8 mouse cellular contexts compared by ENCODE assay signal in genomic region chr4:124741376-124742343, GRCm38 (mm10). TPM values are rescaled to one million over a fixed set of nuclear protein-coding genes. Genes with fewer than 3 reads are reported as not detected.
DNase-seq lines count a peak whose midpoint lies in the region; ATAC-seq lines count a peak whose summit lies in the region.

TSS of gene Inpp5b (plus strand) at chr4:124741850.

- 14% methylated on average over 25 of the region's 25 CpGs for WGBS in intestine, embryonic 14.5 days

- peak within 1 kb of the TSS; percentile 44 for H3K9ac ChIP-seq in intestine, embryonic 14.5 days (ENCODE audit: low read length)

- no peaks in the 10 kb centered on the region for H3K27me3 ChIP-seq in intestine, embryonic 14.5 days (replicated peaks; ENCODE audit: control insufficient read depth, insufficient read depth, low read length)

- H3K4me2 ChIP-seq in intestine, embryonic 14.5 days (ENCODE audit: low read length), result peak within 1 kb of the TSS; percentile 68

- no peaks in the 10 kb centered on the region for H3K9me3 ChIP-seq in intestine, embryonic 14.5 days (ENCODE audit: control insufficient read depth, low read length)

- H3K4me1 ChIP-seq in intestine, embryonic 14.5 days (replicated peaks; ENCODE audit: control insufficient read depth, insufficient read depth, low read length), result 0 out of 2 replicates have a peak, but pooled peaks cover 2% of the 10 kb centered on the region

- peak within 1 kb of the TSS; percentile 68 for H3K4me3 ChIP-seq in intestine, embryonic 14.5 days (ENCODE audit: low read depth, low read length)

- DNase-seq in adrenal gland, adult 8-10 months, result peak; percentile 75
- DNase-seq in embryo, embryonic 11.5 days (ENCODE audit: low read depth, low spot score), result peak; percentile 57
- DNase-seq in gastrocnemius, postnatal 36 days, result peak; percentile 72 to 79
- DNase-seq in intestine, embryonic 14.5 days (ENCODE audit: low spot score), result peak; percentile 86
- peak; percentile 87 to 88 for DNase-seq in left cerebral cortex, postnatal 10 days (ENCODE audit: extremely low spot score in 1 of 2, low spot score in 2 of 2)
- peak; percentile 78 for DNase-seq in right cerebral cortex, postnatal 14 days
- peak; percentile 71 to 78 for DNase-seq in urinary bladder, postnatal 4 days (ENCODE audit: low spot score in 2 of 2)

- intact Hi-C loops in gastrocnemius, postnatal 36 days (cut with DNase I), result no loop called here
- intact Hi-C loops in left cerebral cortex, postnatal 10 days (cut with DNase I), result no loop called here

- peak; percentile 85 for ATAC-seq in intestine, embryonic 14.5 days (replicated peaks; ENCODE audit: low FRiP score, low TSS enrichment, low read depth)
- ATAC-seq in megakaryocyte progenitor cell, adult 5-6 weeks (replicated peaks; ENCODE audit: poor library complexity), result peak; percentile 90

- 0 out of 2 replicates have a peak, but pooled peaks cover 7% of the 10 kb centered on the region for H3K36me3 ChIP-seq in intestine, embryonic 14.5 days (ENCODE audit: control insufficient read depth, insufficient read depth, low read length)

- no peak within 1 kb of the TSS for H3K27ac ChIP-seq in intestine, embryonic 14.5 days (ENCODE audit: low read depth)

RNA-seq across cellular contexts. Expression of gene Inpp5b, which starts in this region (rescaled TPM):
- 10 to 100 TPM; 24.9 to 36.2 (median 29.7) TPM for total RNA-seq in adrenal gland, adult 8-10 months (2022)
- 10 to 100 TPM; 10.8 to 11.0 TPM for total RNA-seq in gastrocnemius, postnatal 36 days (2021)
- 29.4 and 31.2 TPM in 2 replicates for polyA plus RNA-seq in intestine, embryonic 14.5 days (2014; fragmentation: Nextera tagmentation; extraction: Ambion mirVana)
- total RNA-seq in left cerebral cortex, postnatal 10 days (2021), result 10 to 100 TPM; 34.8 to 38.5 TPM
- total RNA-seq in megakaryocyte progenitor cell, adult 5-6 weeks (2015), result 32.9 and 36.0 TPM in 2 replicates
- total RNA-seq in megakaryocyte progenitor cell, adult 5-6 weeks (2017), result 28.6 and 31.4 TPM in 2 replicates
